Mouse (Mus musculus) T-helper 17 cell (primary cell): Measurements from ENCODE around the gene Gm609.
"Not testable (repeated sequence)": the region's sequence is repeated elsewhere in the genome, so short reads cannot be mapped to it uniquely, and the experiment has no call there.

ENCODE experiments used
- in situ Hi-C, 2 experiments: fragments of 300-600 bp; cut with MboI, MseI; formaldehyde crosslinking; loops; 1 replicate in 1 of 2; 2 replicates in 1 of 2; pipeline ENCODE4 v1.15.1; 2025; ENCODE audit warnings: high pct_unique_total_duplicates in 2 of 2

Gene Gm609

GRCm38 (mm10) chr16:45492927-45493326 is at the start of gene Gm609:
TSS of gene Gm609 (minus strand) at chr16:45492969.
- in situ Hi-C loops, result loop anchor here in 1 of 2 experiments (25.0 kb wide), 1 partner anchor 719 kb away; no protein-coding TSS in a partner anchor

GRCm38 (mm10) chr16:45542108-45542507 is 49.3 kb upstream of the Gm609 start:
- in situ Hi-C loops, result loop anchor here in 1 of 2 experiments (10.0 kb wide), 1 partner anchor 107 kb away; no protein-coding TSS in a partner anchor

GRCm38 (mm10) chr16:45538342-45538741 is 45.6 kb upstream of the Gm609 start:
- in situ Hi-C loops, result not testable (repeated sequence)

- in situ Hi-C loops, result no loop called here
Observed at GRCm38 (mm10) chr16:45535009-45535408, 42.2 kb upstream of the Gm609 start, which contains the start of gene Slc9c1. TSS of gene Slc9c1 (plus strand) at chr16:45535309.

- in situ Hi-C loops, result loop anchor here (5.0 kb wide), 2 partner anchors 50 to 80 kb away; partner anchors contain the start of gene Gcsam (in 1 of the 2)
Observed at GRCm38 (mm10) chr16:45531950-45532349, 39.2 kb upstream of the Gm609 start, which contains the start of gene Gm17783. TSS of gene Gm17783 (minus strand) at chr16:45532050.

GRCm38 (mm10) chr16:45525551-45525950 is 32.8 kb upstream of the Gm609 start:
- in situ Hi-C loops, result no loop called here

GRCm38 (mm10) chr16:45495326-45495725 is 2.6 kb upstream of the Gm609 start:
- in situ Hi-C loops, result loop anchor here in 1 of 2 experiments (25.0 kb wide), 1 partner anchor 717 kb away; no protein-coding TSS in a partner anchor

- in situ Hi-C loops, result loop anchor here in 1 of 2 experiments (25.0 kb wide), 1 partner anchor 735 kb away; no protein-coding TSS in a partner anchor
Observed at GRCm38 (mm10) chr16:45476991-45477390, 15.8 kb downstream of the Gm609 start.

- in situ Hi-C loops, result not testable (repeated sequence)
Observed at GRCm38 (mm10) chr16:45471836-45472235, 20.9 kb downstream of the Gm609 start.

- in situ Hi-C loops, result no loop called here
Observed at GRCm38 (mm10) chr16:45454762-45455161, 38.0 kb downstream of the Gm609 start.

GRCm38 (mm10) chr16:45437230-45437739 is 55.5 kb downstream of the Gm609 start:
- in situ Hi-C loops, result loop anchor here in 1 of 2 experiments (10.0 kb wide), 1 partner anchor 108 kb away; no protein-coding TSS in a partner anchor

- in situ Hi-C loops, result loop anchor here in 1 of 2 experiments (10.0 kb wide), 1 partner anchor 109 kb away; no protein-coding TSS in a partner anchor
Observed at GRCm38 (mm10) chr16:45435591-45435990, 57.2 kb downstream of the Gm609 start.

GRCm38 (mm10) chr16:45427651-45428050 is 65.1 kb downstream of the Gm609 start:
- in situ Hi-C loops, result loop anchor here in 1 of 2 experiments (10.0 kb wide), 2 partner anchors 57 to 197 kb away; no protein-coding TSS in a partner anchor

GRCm38 (mm10) chr16:45413497-45413896 is 79.3 kb downstream of the Gm609 start:
- in situ Hi-C loops, result no loop called here

GRCm38 (mm10) chr16:45409064-45409446 is 83.7 kb downstream of the Gm609 start:
- in situ Hi-C loops, result loop anchor here (10.0 kb wide), 1 partner anchor 184 kb away; the partner anchor contains the start of gene Btla (in 2 of the 2)

GRCm38 (mm10) chr16:45408425-45409063 is 84.2 kb downstream of the Gm609 start, which contains the start of gene Cd200:
TSS of gene Cd200 (minus strand) at chr16:45409053.
- in situ Hi-C loops, result loop anchor here (10.0 kb wide), 1 partner anchor 184 kb away; the partner anchor contains the start of gene Btla (in 2 of the 2)

GRCm38 (mm10) chr16:45407645-45408400 is 84.9 kb downstream of the Gm609 start:
- in situ Hi-C loops, result loop anchor here (10.0 kb wide), 1 partner anchor 183 kb away; the partner anchor contains the start of gene Btla (in 2 of the 2)

- in situ Hi-C loops, result loop anchor here (10.0 kb wide), 1 partner anchor 182 kb away; the partner anchor contains the start of gene Btla (in 2 of the 2)
Observed at GRCm38 (mm10) chr16:45407091-45407490, 85.7 kb downstream of the Gm609 start.

- in situ Hi-C loops, result loop anchor here (10.0 kb wide), 1 partner anchor 178 kb away; the partner anchor contains the start of gene Btla (in 2 of the 2)
Observed at GRCm38 (mm10) chr16:45402951-45403350, 89.8 kb downstream of the Gm609 start.

- in situ Hi-C loops, result loop anchor here (10.0 kb wide), 1 partner anchor 177 kb away; the partner anchor contains the start of gene Btla (in 2 of the 2)
Observed at GRCm38 (mm10) chr16:45402036-45402435, 90.7 kb downstream of the Gm609 start.
